Mouse (Mus musculus) embryonic facial prominence, embryonic 10.5 days (tissue): Measurements from ENCODE around the gene Eml1. TPM values are rescaled to one million over a fixed set of nuclear protein-coding genes. Genes with fewer than 3 reads are reported as not detected.

Experiments
- DNase-seq: peaks from one replicate; pipeline ENCODE4 v3.0.0-alpha.2; 2017; ENCODE audit warnings: low spot score
- H3K27ac ChIP-seq: fragments of 300-500 bp; sonication (generic); replicated peaks from 2 replicates; pipeline ENCODE4 v1.5.1; 2016; ENCODE audit warnings: mild to moderate bottlenecking
- H3K27me3 ChIP-seq: fragments of 300-500 bp; sonication (generic); replicated peaks from 2 replicates; pipeline ENCODE4 v1.6.1; 2016; ENCODE audit warnings: low read depth, mild to moderate bottlenecking; ENCODE audit not compliant: poor library complexity, severe bottlenecking
- H3K36me3 ChIP-seq: fragments of 300-500 bp; sonication (generic); replicated peaks from 2 replicates; pipeline ENCODE4 v1.6.1; 2016; ENCODE audit warnings: mild to moderate bottlenecking, moderate library complexity
- H3K4me1 ChIP-seq: fragments of 300-500 bp; sonication (generic); 2 replicates; pipeline ENCODE4 v1.6.1; 2016
- H3K4me3 ChIP-seq: fragments of 300-500 bp; sonication (generic); 2 replicates; pipeline ENCODE4 v1.5.1; 2016; ENCODE audit warnings: mild to moderate bottlenecking, moderate library complexity
- H3K9me3 ChIP-seq: fragments of 300-500 bp; sonication (generic); 2 replicates; pipeline ENCODE4 v1.6.1; 2016; ENCODE audit warnings: mild to moderate bottlenecking
- WGBS: fragments of 180-500 bp; shearing (Covaris S2); methylation state at CpG from one replicate; pipeline ENCODE4 v1.1.7; 2016; 5-methylcytosine and 5-hydroxymethylcytosine counted together
- polyA plus RNA-seq: library from polyadenylated mRNA; unstranded; fragments of >200 nt; fragmentation: Nextera tagmentation; extraction: Ambion mirVana; gene quantifications from 2 replicates; pipeline ENCODE4 v1.2.1, GENCODE M21; 2016

Gene Eml1
- polyA plus RNA-seq, result 70.6 and 74.1 TPM in 2 replicates

- WGBS, result 73% methylated on average over 19 of the region's 19 CpGs
Observed at GRCm38 (mm10) chr12:108370596-108371428, at the start of gene Eml1. Gene Eml1, plus strand, starts transcription at chr12:108370957.

GRCm38 (mm10) chr12:108326401-108326800 lies 44.4 kb upstream of the Eml1 start:
- Histone ChIP-seq H3K36me3 (no peaks in the 10 kb centered on the region), H3K9me3 (no peaks in the 10 kb centered on the region), H3K27ac (no peak overlapping the region), H3K4me1 (peaks cover 29% of the 10 kb centered on the region), H3K4me3 (no peak overlapping the region), H3K27me3 (peaks cover 75% of the 10 kb centered on the region)
- 62% methylated on average over 5 of the region's 5 CpGs for WGBS
- DNase-seq, result no peak

More at GRCm38 (mm10) chr12:108370596-108371428, at the start of gene Eml1:
- Histone ChIP-seq H3K4me1 (peaks cover 54% of the 10 kb centered on the region), H3K27ac (peak within 1 kb of the TSS; percentile 69), H3K9me3 (no peaks in the 10 kb centered on the region), H3K4me3 (no peak within 1 kb of the TSS), H3K27me3 (no peaks in the 10 kb centered on the region), H3K36me3 (no peaks in the 10 kb centered on the region)
- no peak for DNase-seq

GRCm38 (mm10) chr12:108327889-108328491 lies 42.8 kb upstream of the Eml1 start:
- Histone ChIP-seq H3K27ac (peak overlapping the region; percentile 64; the same call in 1 of the 2 replicates), H3K4me1 (peaks cover 23% of the 10 kb centered on the region), H3K36me3 (no peaks in the 10 kb centered on the region), H3K27me3 (peaks cover 71% of the 10 kb centered on the region), H3K9me3 (no peaks in the 10 kb centered on the region), H3K4me3 (peak overlapping the region; percentile 57)
- 1% methylated on average over 66 of the region's 66 CpGs for WGBS
- DNase-seq, result peak; percentile 68

- peaks cover 76% of the 10 kb centered on the region for H3K27me3 ChIP-seq
Observed at GRCm38 (mm10) chr12:108333056-108333455, 37.7 kb upstream of the Eml1 start.

GRCm38 (mm10) chr12:108333481-108333882 lies 37.3 kb upstream of the Eml1 start:
- peaks cover 34% of the 10 kb centered on the region for H3K4me1 ChIP-seq
- H3K36me3 ChIP-seq, result no peaks in the 10 kb centered on the region
- H3K9me3 ChIP-seq, result no peaks in the 10 kb centered on the region
- WGBS, result 1% methylated on average over 22 of the region's 22 CpGs
- peak overlapping the region; percentile 81 for H3K4me3 ChIP-seq
- peaks cover 72% of the 10 kb centered on the region for H3K27me3 ChIP-seq
- no peak for DNase-seq
- H3K27ac ChIP-seq, result peak overlapping the region; percentile 36; the same call in 1 of the 2 replicates

More at GRCm38 (mm10) chr12:108333056-108333455, 37.7 kb upstream of the Eml1 start:
- peak overlapping the region; percentile 81 for H3K4me3 ChIP-seq
- H3K27ac ChIP-seq, result peak overlapping the region; percentile 36; the same call in 1 of the 2 replicates
- under 1% methylated on average over 16 of the region's 16 CpGs for WGBS
- peaks cover 34% of the 10 kb centered on the region for H3K4me1 ChIP-seq
- no peaks in the 10 kb centered on the region for H3K36me3 ChIP-seq
- no peaks in the 10 kb centered on the region for H3K9me3 ChIP-seq
- DNase-seq, result peak; percentile 92

GRCm38 (mm10) chr12:108333895-108334445 lies 36.8 kb upstream of the Eml1 start, which contains the start of gene Cyp46a1:
Gene Cyp46a1, plus strand, starts transcription at chr12:108334381.
- peak; percentile 100 for DNase-seq
- H3K4me3 ChIP-seq, result peak within 1 kb of the TSS; percentile 81
- no peaks in the 10 kb centered on the region for H3K36me3 ChIP-seq
- no peaks in the 10 kb centered on the region for H3K9me3 ChIP-seq
- peaks cover 69% of the 10 kb centered on the region for H3K27me3 ChIP-seq
- H3K4me1 ChIP-seq, result peaks cover 35% of the 10 kb centered on the region
- H3K27ac ChIP-seq, result peak within 1 kb of the TSS; percentile 65; the same call in 1 of the 2 replicates
- under 1% methylated on average over 56 of the region's 56 CpGs for WGBS

GRCm38 (mm10) chr12:108334529-108334928 lies 36.2 kb upstream of the Eml1 start:
- WGBS, result 1% methylated on average over 32 of the region's 32 CpGs
- no peaks in the 10 kb centered on the region for H3K36me3 ChIP-seq
- H3K27ac ChIP-seq, result peak overlapping the region; percentile 65; the same call in 1 of the 2 replicates
- H3K27me3 ChIP-seq, result peaks cover 69% of the 10 kb centered on the region
- DNase-seq, result no peak
- peaks cover 40% of the 10 kb centered on the region for H3K4me1 ChIP-seq
- H3K4me3 ChIP-seq, result peak overlapping the region; percentile 81
- no peaks in the 10 kb centered on the region for H3K9me3 ChIP-seq

- Histone ChIP-seq H3K9me3 (no peaks in the 10 kb centered on the region), H3K4me3 (peak overlapping the region; percentile 36), H3K27ac (peak overlapping the region; percentile 5; the same call in 1 of the 2 replicates), H3K36me3 (no peaks in the 10 kb centered on the region), H3K4me1 (peaks cover 37% of the 10 kb centered on the region), H3K27me3 (peaks cover 52% of the 10 kb centered on the region)
- peak; percentile 79 for DNase-seq
- 16% methylated on average over 14 of the region's 14 CpGs for WGBS
Observed at GRCm38 (mm10) chr12:108338572-108339190, 32.1 kb upstream of the Eml1 start.

- Histone ChIP-seq H3K4me3 (no peak overlapping the region), H3K4me1 (peaks cover 18% of the 10 kb centered on the region), H3K36me3 (no peaks in the 10 kb centered on the region), H3K27ac (no peak overlapping the region), H3K9me3 (no peaks in the 10 kb centered on the region), H3K27me3 (peaks cover 46% of the 10 kb centered on the region)
- 84% methylated on average over 8 of the region's 8 CpGs for WGBS
- no peak for DNase-seq
Observed at GRCm38 (mm10) chr12:108348151-108348550, 22.6 kb upstream of the Eml1 start.

- peaks cover 55% of the 10 kb centered on the region for H3K27me3 ChIP-seq
Observed at GRCm38 (mm10) chr12:108349026-108349425, 21.7 kb upstream of the Eml1 start.

GRCm38 (mm10) chr12:108350931-108351330 lies 19.8 kb upstream of the Eml1 start:
- DNase-seq, result no peak
- no peak overlapping the region for H3K4me3 ChIP-seq
- WGBS, result 85% methylated on average over 10 of the region's 10 CpGs
- peaks cover 2% of the 10 kb centered on the region; the same call in 1 of the 2 replicates for H3K9me3 ChIP-seq
- peaks cover 23% of the 10 kb centered on the region for H3K4me1 ChIP-seq
- no peaks in the 10 kb centered on the region for H3K36me3 ChIP-seq
- no peak overlapping the region for H3K27ac ChIP-seq
- peaks cover 69% of the 10 kb centered on the region for H3K27me3 ChIP-seq

More at GRCm38 (mm10) chr12:108349026-108349425, 21.7 kb upstream of the Eml1 start:
- DNase-seq, result no peak
- Histone ChIP-seq H3K4me1 (peaks cover 23% of the 10 kb centered on the region), H3K4me3 (no peak overlapping the region), H3K36me3 (no peaks in the 10 kb centered on the region), H3K27ac (no peak overlapping the region), H3K9me3 (no peaks in the 10 kb centered on the region)
- WGBS, result 74% methylated on average over 5 of the region's 5 CpGs
